Mouse (Mus musculus) G1E (cell line): ENCODE measurements at regions not wholly inside any gene's neighbourhood (a gene's known extent, or its start where the extent isn't known, plus 50 kb on each side); places are given as distances from the start of the nearest gene placed in this dataset.
A peak's percentile ranks its signal among the peaks of the same experiment; 100 is the strongest.

ENCODE experiments used
- ATAC-seq: 2 replicates; pipeline ENCODE4 v1.8.0; 2016; ENCODE audit warnings: mild to moderate bottlenecking; ENCODE audit not compliant: insufficient number of reproducible peaks, poor library complexity, low FRiP score, severe bottlenecking; ENCODE audit errors: extremely low read depth
- DNase-seq: peaks from one replicate; pipeline ENCODE4 v3.0.0; 2012; ENCODE audit warnings: low spot score
- H3K27me3 ChIP-seq: 2 replicates; pipeline ENCODE4 v1.6.1; 2012; ENCODE audit warnings: mild to moderate bottlenecking, low read length, inconsistent platforms; ENCODE audit not compliant: insufficient read depth
- H3K36me3 ChIP-seq: replicated peaks from 2 replicates; pipeline ENCODE3; 2012; ENCODE audit warnings: mild to moderate bottlenecking, inconsistent platforms
- H3K4me1 ChIP-seq: 2 replicates; pipeline ENCODE4 v1.6.1; 2012; ENCODE audit warnings: low read depth, low read length, inconsistent platforms, mixed read lengths; ENCODE audit not compliant: insufficient read depth
- H3K4me3 ChIP-seq: 2 replicates; pipeline ENCODE4 v1.5.1; 2012; ENCODE audit warnings: low read depth, mild to moderate bottlenecking, inconsistent platforms, low read length, moderate library complexity, mixed read lengths
- H3K9me3 ChIP-seq: replicated peaks from 2 replicates; pipeline ENCODE4 v1.6.1; 2012; ENCODE audit warnings: inconsistent platforms
- CTCF ChIP-seq: IDR thresholded peaks from 2 replicates; pipeline ENCODE4 v1.5.1; 2012; ENCODE audit warnings: low read depth, low read length, inconsistent platforms, mixed read lengths
- GATA1 ChIP-seq: IDR thresholded peaks from 2 replicates; pipeline ENCODE4 v1.6.1; 2012; ENCODE audit warnings: borderline replicate concordance, low read length, inconsistent platforms, mixed read lengths
- GATA2 ChIP-seq: IDR thresholded peaks from 2 replicates; pipeline ENCODE4 v1.6.1; 2012; ENCODE audit warnings: low read depth, low read length, inconsistent platforms, borderline replicate concordance
- POLR2AphosphoS5 ChIP-seq: IDR thresholded peaks from 2 replicates; pipeline ENCODE4 v1.6.1; 2012; ENCODE audit warnings: low read depth, low read length, inconsistent platforms; ENCODE audit not compliant: insufficient replicate concordance
- TAL1 ChIP-seq: conservative IDR thresholded peaks from 2 replicates; pipeline ENCODE4 v1.6.1; 2012; ENCODE audit warnings: low read depth, low read length, inconsistent platforms, mixed read lengths

DNA sequence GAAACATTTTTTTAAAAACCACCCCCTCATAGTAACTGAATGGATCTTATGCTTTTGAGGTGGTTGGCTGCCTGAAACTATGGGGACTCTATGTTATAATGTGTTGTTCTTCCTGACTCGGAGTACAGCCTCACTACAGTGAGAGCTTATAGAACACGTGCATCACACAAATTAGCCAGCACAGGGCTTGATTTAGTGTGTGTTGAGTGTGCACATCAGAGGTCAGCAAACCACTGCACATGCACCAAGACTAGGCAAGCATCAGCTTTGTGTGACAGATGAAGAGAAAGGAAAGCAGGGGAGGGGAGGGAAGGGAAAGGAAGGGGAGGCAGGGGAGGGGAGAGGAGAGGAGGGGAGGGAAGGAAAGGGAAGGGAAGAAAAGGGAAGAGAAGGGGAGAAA, 422.9 kb upstream of the Smim15 start:
- DNase-seq (no peak), ATAC-seq (no peak)
- TF ChIP-seq TAL1 (no peak), GATA1 (no peak), POLR2AphosphoS5 (no peak), GATA2 (no peak), CTCF (no peak)
- Histone ChIP-seq H3K4me3 (no peak overlapping the region), H3K27me3 (no peaks in the 10 kb centered on the region), H3K36me3 (no peaks in the 10 kb centered on the region), H3K9me3 (peaks cover 12% of the 10 kb centered on the region), H3K4me1 (peaks cover 25% of the 10 kb centered on the region)

DNA sequence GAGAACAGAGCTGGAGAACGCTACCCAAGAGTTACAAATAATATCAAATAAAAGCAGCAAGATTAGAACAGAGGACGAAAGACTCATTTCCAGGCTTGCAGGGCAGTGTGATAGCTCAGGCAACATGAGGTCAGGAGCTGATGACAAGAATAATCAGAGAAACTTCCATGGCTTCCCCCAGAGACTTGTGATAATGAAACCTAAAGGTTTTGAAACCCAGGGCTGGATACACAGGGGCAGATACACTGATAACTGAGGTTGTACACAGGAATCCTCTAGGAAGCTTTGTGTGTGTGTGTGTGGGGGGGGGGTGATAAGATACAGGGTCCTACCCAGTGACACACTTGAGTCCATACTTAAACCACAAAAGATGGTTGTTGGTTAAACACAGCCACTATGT, 423.4 kb upstream of the Smim15 start:
- Histone ChIP-seq H3K4me1 (peaks cover 25% of the 10 kb centered on the region), H3K36me3 (no peaks in the 10 kb centered on the region), H3K9me3 (peaks cover 12% of the 10 kb centered on the region), H3K27me3 (no peaks in the 10 kb centered on the region), H3K4me3 (no peak overlapping the region)
- DNase-seq, result no peak
- TF ChIP-seq GATA2 (no peak), GATA1 (no peak), CTCF (no peak), TAL1 (no peak), POLR2AphosphoS5 (no peak)
- ATAC-seq, result no peak

DNA sequence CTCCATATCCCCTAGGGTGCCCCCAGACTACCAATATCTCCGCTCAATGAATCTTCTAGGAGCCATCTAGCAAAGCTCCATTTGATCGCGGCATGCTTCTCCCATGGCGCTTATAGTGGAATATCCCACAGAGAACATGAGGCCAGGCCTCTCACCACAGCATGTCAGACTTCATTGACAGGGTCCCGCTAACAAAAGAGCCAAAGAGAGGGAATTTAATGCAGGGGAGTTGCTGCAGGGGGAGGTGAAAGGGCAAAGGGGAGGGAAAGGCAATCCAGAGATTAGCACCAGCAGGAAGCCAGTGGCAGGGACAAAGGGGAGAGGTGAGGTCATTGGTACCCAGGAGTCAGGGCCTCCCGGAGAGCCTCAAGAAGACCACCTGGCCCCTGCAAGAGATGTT, 424.0 kb upstream of the Smim15 start:
- ATAC-seq (no peak), DNase-seq (no peak)
- TF ChIP-seq TAL1, result no peak
- H3K36me3 ChIP-seq, result no peaks in the 10 kb centered on the region
- 0 out of 2 replicates have a peak, but pooled peaks cover 3% of the 10 kb centered on the region for H3K27me3 ChIP-seq
- peaks cover 25% of the 10 kb centered on the region for H3K4me1 ChIP-seq
- no peak overlapping the region for H3K4me3 ChIP-seq
- H3K9me3 ChIP-seq, result peaks cover 7% of the 10 kb centered on the region; the same call in 1 of the 2 replicates

GRCm38 (mm10) chr13:107619430-107619927, 424.8 kb upstream of the Smim15 start:
- Histone ChIP-seq H3K9me3 (peaks cover 7% of the 10 kb centered on the region; the same call in 1 of the 2 replicates), H3K4me1 (peaks cover 25% of the 10 kb centered on the region), H3K27me3 (0 out of 2 replicates have a peak, but pooled peaks cover 3% of the 10 kb centered on the region), H3K36me3 (no peaks in the 10 kb centered on the region), H3K4me3 (peak overlapping the region; percentile 25; the same call in 1 of the 2 replicates)
- ATAC-seq (peak; percentile 89), DNase-seq (peak; percentile 33)
- TF ChIP-seq CTCF (no peak), GATA1 (no peak), TAL1 (no peak; the same call in 1 of the 2 replicates), POLR2AphosphoS5 (no peak), GATA2 (no peak)

DNA sequence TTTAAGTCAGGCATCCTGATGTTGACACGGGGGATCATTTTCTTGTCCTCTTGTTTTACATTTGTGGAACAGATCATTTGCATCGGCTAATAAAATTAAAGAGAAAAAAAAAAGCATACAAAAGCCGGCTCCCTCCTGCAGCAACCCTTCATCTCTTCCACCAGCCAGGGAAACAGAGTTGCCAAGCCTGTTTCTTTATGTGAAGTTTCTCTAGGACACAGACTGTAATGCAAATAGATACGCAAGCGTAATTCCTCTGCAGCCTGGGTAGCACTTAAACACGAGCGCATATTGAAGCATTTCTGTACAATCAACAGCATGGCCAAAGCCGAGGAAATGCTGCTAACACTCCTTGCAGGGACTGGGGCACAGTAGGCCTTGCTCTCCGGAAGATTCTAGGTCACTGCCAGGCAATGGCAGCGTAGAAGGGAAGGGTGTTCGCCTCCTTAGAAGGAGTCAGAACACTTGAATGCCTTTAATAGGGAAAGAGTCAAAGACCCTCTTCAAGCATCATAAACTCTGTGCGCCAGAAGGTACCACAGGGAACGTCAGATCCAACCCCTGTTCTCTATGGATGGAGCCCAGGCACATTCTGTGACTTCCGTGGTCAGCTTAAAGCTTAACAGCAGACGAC, 425.3 kb upstream of the Smim15 start:
- no peak overlapping the region; the same call in 1 of the 2 replicates for H3K4me3 ChIP-seq
- H3K9me3 ChIP-seq, result peaks cover 7% of the 10 kb centered on the region; the same call in 1 of the 2 replicates
- no peak for DNase-seq
- ATAC-seq, result no peak
- H3K36me3 ChIP-seq, result no peaks in the 10 kb centered on the region
- peaks cover 25% of the 10 kb centered on the region for H3K4me1 ChIP-seq
- TF ChIP-seq GATA2 (no peak), CTCF (no peak), POLR2AphosphoS5 (no peak), GATA1 (no peak)
- 0 out of 2 replicates have a peak, but pooled peaks cover 3% of the 10 kb centered on the region for H3K27me3 ChIP-seq

GRCm38 (mm10) chr13:107618369-107618771, 425.9 kb upstream of the Smim15 start:
- H3K9me3 ChIP-seq, result 0 out of 2 replicates have a peak, but pooled peaks cover 5% of the 10 kb centered on the region
- H3K36me3 ChIP-seq, result no peaks in the 10 kb centered on the region
- DNase-seq, result no peak
- TF ChIP-seq GATA1 (no peak), CTCF (no peak), TAL1 (no peak), POLR2AphosphoS5 (no peak), GATA2 (no peak)
- no peak overlapping the region for H3K4me3 ChIP-seq
- 0 out of 2 replicates have a peak, but pooled peaks cover 3% of the 10 kb centered on the region for H3K27me3 ChIP-seq
- no peak for ATAC-seq
- H3K4me1 ChIP-seq, result peaks cover 25% of the 10 kb centered on the region

- peaks cover 25% of the 10 kb centered on the region for H3K4me1 ChIP-seq
- TF ChIP-seq POLR2AphosphoS5, result no peak
- no peak for TF ChIP-seq TAL1
- no peak for TF ChIP-seq GATA1
- TF ChIP-seq CTCF, result no peak
- TF ChIP-seq GATA2, result no peak
- 0 out of 2 replicates have a peak, but pooled peaks cover 3% of the 10 kb centered on the region for H3K27me3 ChIP-seq
- H3K36me3 ChIP-seq, result no peaks in the 10 kb centered on the region
- H3K9me3 ChIP-seq, result 0 out of 2 replicates have a peak, but pooled peaks cover 5% of the 10 kb centered on the region
- DNase-seq (no peak), ATAC-seq (no peak)
- H3K4me3 ChIP-seq, result no peak overlapping the region
These were observed 426.7 kb upstream of the Smim15 start for GRCm38 (mm10) chr13:107617582-107617981.
